Mouse (Mus musculus) megakaryocyte-erythroid progenitor cell, adult 5-6 weeks (primary cell): ENCODE results near the gene Cnrip1. TPM values are rescaled to one million over a fixed set of nuclear protein-coding genes. Genes with fewer than 3 reads are reported as not detected.
"Not testable (repeated sequence)": the region's sequence is repeated elsewhere in the genome, so short reads cannot be mapped to it uniquely, and the experiment has no call there.

Experiments
- ATAC-seq: replicated peaks from 2 replicates; pipeline ENCODE4 v1.8.0; 2016; ENCODE audit warnings: mild to moderate bottlenecking, inconsistent platforms; ENCODE audit not compliant: severe bottlenecking, poor library complexity, low FRiP score, low TSS enrichment
- total RNA-seq, 2 experiments: library from RNA; stranded (forward) in 1 of 2; stranded (reverse) in 1 of 2; fragments of 200-1000, 215-1000 nt in 1 of 2; fragments of >200 nt in 1 of 2; fragmentation: Nextera tagmentation in 1 of 2; gene quantifications; 2 replicates each; pipeline ENCODE4 v1.2.3; 2014 to 2017

The Cnrip1 gene
- total RNA-seq (2014; fragmentation: Nextera tagmentation) (0.70 and 0.92 TPM in 2 replicates), total RNA-seq (2017) (2.0 and 2.7 TPM in 2 replicates)

DNA sequence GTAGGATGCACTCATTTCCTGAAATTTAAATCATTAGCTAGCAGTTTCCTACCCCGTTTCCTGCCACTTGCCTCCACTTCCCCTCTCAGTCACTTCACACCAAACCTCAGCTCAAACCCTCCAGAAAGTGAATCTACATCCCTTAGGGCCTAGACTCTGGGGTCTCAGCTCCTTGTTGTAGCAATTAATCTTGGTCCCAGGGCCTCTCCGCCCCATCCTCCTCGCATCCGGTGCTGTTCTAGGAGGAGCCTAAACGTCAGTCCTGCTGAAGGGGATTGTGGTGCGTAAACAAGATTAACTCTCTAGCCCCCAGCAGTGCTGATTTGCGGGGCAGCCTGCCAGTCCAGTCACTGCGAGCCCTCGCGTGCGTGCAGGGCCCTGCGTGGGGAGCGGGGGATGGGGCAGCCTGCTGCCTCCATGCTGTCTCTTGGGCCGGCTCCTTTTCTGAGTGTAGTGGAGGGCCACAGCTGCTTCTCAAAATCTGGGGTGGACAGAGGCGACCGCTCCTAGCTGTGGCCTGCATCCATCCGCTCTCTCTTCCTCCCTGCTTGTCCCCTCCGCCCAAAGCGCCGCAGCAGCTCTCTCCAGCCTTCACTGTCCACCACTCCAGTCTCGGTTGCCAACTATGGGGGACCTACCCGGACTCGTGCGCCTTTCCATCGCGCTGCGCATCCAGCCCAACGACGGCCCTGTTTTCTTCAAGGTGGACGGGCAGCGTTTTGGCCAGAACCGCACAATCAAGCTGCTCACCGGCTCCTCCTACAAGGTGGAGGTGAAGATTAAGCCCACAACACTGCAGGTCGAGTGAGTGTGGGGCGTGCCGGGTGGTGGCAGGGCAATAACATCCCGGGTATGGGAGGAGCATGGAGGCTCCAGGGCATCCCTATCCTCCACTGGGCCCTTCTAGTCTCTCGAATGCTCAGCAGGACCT is at the start of gene Cnrip1, which contains the start of gene Plek:
Gene Cnrip1, plus strand, starts transcription at position 42 of the 931 bp plus-strand sequence.
Gene Plek, minus strand, starts transcription at position 837 of the 931 bp plus-strand sequence.
- peak; percentile 75 for ATAC-seq

DNA sequence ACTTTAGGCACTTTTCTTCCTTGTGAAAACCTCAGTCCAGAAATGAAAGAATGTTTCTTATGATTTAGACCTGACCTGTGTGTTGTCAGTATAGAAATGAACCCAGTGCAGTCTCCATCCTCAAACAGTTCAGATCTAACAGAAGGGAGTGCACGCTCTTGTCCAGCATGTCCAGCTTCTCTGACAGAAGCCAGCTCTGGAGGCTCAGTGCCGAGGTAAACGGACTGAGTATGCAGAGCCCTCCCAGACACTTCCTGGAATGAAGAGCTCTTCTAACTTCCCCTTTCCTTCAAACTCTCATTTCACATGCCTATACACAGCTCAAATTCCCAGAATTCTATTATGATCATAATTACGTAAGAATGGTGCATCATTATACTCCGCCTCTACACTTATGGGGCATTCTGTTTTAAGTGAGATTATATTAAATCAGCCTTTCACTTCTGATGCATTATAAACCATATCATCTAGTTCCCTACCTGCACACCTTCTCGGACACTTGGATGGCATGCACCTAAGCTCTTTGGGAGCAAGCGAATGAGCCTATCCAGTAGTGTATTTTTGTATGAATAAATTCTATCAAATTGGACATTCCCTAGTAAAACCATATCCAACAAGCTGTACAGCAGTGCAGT is 48.5 kb upstream of the Cnrip1 start:
- no peak for ATAC-seq

DNA sequence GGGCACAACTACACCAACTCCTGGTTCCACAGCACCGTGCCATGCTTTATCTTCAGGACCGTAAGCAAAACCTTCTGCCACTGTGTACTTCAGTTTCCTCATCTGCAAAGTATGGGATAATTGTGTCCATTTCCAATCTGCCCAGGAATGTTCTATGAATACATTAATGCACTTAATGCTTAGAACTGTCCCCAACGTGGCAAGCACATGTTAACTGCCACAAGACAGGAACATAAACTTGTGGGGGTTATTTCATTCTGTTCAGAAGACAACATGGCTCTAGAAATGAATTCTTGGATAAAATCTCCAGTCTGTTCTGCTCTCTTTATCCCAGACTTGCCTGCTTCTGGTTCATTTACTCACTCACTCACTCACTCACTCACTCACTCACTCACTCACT is 47.6 kb upstream of the Cnrip1 start:
- no peak for ATAC-seq

DNA sequence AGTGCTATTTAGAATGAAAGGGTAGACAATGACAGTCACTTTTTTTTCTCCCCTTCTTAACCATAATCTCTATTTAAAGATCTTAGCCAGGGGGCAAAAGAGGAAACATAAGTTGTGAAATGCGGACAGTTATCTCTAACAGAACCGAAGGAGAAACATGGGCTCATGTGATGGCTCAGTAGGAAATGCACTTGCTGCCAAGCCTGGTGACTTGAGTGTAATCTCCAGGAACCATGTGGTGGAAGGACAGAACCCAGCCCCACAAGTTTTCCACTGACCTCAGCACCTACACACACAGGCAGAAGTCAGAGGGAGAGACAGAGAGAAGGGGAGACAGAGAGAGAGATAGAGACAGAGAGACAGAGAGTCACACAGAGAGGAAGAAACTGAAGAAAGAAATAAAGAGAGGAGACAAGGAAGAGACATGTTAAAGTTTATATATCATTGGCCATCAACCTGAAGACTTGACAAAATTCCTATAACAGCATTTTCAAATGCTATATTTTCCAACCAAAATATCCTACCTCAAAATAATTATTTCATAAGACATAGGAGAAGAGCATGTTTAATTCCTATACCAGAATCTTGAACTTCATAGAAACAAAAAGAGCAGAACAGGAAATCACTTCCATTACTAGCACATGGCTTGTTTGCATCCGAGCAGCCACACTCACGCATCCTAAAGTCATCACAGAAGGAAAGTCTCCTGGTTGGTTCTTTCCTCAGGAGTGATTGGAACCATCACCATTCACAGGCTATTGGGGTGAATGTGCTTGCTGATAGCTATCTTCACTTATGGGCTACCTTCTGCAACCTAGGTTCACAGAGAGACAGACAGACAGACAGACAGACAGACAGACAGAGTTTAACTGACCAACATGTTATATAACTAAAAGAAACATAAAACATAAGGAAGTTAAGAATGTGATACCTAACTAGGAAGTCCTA is 46.2 kb upstream of the Cnrip1 start:
- peak; percentile 92 for ATAC-seq

DNA sequence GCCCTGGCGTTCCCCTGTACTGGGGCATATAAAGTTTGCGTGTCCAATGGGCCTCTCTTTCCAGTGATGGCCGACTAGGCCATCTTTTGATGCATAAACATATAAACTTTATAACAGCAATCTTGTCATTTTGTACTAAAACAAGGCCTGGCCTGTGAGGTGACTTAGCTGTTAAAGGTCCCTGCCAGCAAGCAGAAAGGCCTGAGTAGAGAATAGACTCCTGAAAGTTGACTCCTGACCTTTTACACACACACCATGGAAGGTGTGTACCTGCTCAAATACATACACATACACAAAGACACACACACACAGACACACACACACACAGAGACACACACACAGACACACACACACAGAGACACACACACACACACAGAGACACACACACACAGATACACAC is 44.9 kb upstream of the Cnrip1 start:
- ATAC-seq: not testable (repeated sequence)

DNA sequence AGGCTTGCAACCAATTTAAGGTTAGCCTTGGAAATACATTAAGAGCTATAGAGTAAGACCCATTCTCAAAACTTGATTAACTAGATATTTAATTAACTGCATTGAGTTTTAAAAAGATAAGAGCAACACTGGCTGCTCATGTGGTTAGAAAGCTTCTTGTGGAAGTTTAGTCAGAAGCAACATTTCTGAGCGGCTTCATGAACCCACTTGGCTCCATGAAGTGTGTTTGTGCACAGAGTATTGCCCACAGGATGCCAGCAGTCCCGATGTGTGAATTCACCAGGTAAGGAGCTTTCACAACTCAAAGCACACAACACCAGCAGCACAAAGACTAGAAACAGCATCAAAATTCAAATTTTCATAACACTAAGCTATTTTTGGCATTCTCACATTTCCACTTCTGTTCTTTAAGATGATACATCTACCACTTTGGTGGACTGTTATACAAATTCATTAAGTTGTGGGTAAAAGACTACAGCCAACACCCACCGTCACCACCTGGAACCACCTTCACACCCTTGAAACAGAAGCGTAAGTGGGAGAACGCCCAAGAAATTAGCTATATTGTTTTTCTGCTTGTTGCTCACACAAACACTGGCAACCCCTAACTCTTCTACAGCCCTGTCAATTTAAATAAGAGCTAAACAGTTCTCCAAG is 43.7 kb upstream of the Cnrip1 start:
- no peak for ATAC-seq

DNA sequence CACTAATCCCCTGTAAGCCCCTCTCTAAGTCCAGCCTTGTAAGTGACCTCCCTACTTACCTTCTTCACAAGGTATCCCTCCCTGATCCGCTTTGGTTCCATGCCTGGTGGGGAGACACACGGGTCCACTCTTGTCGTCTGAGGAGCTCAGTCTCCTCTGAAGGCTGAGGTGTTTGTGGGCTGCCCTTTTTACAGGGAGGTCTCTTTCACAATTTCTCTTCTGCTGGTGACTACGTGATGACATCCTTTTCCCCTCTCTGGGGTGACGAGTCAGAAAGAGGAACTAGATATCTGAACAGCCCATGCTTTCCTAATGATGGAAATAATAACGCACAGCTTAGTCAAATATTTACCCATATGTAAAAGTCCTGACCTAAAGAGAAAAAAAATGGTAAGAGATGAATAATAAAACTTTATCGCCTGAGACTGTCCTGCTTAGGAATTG is 42.9 kb upstream of the Cnrip1 start:
- no peak for ATAC-seq

DNA sequence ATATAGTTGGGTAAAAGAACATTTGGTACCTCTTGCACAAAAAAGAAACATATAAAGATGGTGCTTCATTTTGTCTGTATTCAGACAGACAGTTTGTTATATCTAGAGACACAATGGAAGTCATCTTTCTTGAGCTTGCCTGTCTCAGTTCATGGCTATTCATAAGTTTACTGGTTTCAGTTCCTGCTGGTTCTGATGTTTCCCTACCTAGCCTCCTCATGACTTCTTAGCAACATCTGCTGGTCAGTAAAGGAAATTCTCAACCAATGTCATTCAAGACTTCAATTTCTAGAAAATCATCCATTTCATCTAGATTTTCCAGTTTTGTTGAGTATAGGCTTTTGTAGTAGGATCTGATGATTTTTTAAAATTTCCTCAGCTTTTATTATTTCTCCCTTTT is 38.4 kb upstream of the Cnrip1 start:
- no peak for ATAC-seq

DNA sequence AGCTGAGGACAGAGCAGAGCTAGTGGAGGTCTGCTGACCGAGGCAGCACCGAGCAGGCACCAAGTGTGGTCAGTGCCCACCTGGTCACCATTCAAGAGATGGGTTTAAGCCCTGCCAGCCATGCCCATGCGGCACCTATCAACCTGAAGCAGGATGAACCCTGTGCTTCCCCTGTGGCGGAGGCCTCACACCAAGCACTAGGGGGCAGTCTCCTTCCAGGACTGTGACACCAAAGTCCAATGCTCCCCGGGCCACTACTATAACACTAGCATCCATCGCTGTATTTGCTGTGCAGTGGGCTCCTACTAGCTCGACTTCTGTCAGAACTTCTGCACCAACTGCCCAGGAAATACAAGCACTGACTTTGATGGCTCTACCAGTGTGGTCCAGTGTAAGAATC is 32.1 kb upstream of the Cnrip1 start:
- ATAC-seq: peak; percentile 49; the same call in 1 of the 2 replicates

DNA sequence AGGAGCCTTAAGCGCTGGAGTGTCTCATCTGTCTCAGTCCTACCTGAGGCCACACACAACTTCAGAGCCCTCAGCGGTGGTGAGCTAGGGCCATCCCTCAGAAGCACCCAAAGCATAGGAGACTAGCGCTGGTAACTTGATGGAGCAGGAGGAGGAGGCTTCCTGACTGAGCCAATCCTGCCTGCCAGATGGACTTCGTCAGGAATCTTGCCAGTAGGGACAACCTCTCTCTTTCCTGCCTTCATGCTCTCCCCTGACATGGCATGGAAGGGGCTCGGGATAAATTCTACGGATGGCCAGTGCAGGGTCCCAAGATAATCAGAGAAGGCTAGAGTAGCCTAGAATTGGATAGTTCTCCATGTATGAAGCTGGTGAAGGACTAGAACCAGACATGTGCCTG is 28.2 kb upstream of the Cnrip1 start:
- ATAC-seq: no peak

DNA sequence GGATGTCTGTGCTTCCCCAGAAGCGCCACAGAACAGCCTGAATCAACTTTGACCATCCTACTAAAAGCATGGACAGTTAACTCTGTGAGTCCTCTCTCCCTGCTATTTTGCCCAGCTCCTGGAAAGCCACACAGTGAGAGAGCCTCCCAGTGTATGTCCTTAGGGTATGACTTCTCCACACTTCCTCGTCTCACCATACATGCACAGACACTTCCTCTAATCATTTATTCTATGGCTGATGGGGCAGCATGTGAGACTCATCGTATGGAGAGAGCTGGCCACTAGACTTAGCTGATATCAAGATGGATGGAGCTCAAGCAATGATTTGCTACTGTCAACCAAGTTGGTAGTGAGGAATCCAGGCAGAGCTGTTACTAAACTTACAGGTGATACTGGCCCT is 27.4 kb upstream of the Cnrip1 start:
- no peak for ATAC-seq

DNA sequence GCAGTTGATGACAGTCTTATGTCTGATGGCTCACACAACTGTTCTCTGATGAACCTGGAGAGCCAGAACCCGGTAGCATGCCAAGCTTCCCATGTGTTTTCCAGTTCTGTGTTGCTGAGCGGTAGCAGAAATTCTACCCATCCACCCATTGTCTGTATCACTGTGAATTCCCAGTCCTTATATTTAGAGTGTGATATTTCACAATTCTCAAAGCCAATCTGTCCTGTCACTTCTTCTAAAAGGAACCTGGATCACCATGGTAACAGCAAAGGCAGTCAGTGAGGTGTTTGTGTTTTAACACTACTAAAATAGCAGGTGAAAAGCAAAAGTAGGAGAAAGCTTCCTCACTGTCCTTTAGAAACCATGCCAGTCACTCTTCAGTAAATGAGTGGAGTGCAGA is 5.6 kb upstream of the Cnrip1 start:
- no peak for ATAC-seq

DNA sequence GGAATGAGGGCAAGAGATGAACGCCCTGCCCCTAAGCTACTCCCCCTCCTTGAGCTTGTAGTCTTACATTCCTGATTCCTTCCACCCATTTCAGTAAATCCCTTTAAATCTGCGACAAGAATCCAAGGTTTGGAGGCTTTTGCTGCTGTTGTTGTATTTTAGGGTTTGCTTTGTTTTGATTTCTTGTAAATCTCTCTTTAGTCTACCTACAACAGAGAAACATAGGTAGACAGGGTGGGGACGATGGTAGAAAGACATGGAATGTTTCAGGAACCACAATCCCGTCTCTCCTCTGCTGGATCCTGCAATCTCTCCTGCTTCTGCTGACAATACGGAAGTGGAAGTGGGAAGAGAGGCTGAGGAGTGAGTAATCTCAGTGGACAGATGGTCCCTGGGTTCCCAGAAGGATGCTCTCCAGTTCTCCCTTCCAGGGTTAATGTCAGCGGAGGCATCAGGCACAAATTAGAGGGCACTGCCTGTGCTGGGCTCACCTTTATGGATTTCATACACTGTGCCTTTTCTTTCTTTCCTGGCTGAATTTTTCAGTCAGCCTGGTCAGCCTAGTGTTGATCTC is 1.2 kb downstream of the Cnrip1 start:
- ATAC-seq: no peak

DNA sequence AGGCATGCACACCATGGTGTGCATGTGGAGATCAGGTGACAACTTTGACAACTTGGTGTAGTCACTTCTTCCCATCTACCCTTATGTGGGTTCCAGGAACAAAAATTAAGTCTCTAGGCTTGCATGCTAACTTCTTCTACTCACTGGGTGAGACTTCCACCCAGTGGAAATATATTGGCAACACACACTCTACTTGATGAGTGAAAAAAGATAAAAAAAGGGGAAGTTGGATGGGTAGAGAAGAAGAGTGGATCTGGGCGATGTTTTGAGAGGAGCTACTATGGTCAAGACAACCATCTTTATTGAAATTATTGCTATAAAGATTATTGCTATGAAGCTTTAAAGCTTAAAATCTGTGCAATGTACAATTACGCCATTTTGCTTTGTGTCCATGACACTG is 18.0 kb downstream of the Cnrip1 start:
- peak; percentile 65; the same call in 1 of the 2 replicates for ATAC-seq

DNA sequence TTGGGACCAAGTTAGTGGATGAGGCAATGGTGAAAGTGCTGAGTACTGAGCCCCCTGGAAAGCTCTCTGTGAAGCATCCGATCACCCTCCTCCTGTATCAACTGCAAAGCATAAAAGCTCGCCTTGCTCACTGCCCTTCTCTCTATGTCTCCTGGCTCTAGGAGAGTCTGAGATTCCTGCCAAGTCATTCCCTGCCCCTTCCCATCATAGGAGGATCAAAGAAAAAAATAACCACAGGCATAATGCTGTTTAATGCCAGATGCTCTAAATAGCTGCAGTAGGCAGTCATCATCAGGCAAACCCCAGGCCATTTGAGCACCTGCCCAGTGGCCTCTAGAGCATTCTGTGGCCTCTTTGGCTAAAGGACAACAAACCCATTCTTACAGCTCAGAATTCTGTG is 24.3 kb downstream of the Cnrip1 start:
- ATAC-seq: no peak

DNA sequence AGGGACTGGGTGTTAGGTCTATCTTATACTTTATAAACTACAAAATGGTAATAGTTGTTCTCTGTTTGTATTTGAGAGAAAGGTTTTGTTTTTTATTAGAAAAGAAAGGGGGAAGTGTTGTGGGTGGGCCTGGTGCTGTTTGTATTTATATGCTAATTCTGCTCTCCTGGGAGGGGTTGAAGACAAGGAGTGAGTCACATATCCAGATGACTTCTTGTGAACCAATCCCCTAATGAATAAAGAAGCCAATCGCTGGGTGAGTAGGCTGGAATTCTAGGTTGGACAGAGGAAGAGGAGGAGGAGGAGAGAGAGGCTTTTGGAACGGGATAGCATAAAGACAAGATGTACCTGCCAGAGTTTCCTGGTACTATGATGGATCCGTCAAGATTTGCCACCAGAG is 30.7 kb downstream of the Cnrip1 start:
- ATAC-seq: no peak

DNA sequence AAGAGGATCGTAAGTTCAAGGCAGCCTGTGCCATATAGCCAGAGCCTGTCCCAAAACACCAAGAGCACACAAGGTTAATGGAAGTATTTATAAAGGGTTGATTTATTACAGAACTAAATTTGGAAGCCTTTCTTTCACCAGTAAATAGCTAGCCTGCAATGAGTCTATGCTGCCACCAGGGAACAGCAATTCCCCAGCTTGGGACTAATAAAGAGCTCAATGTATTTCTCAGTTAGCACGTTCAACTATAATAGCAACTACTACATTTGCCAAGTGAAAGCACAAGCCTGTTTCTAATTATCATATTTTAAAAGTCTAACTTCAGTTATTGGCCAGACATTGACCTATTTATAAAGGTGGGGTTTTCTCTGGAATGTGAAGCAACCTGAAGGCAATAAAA is 31.6 kb downstream of the Cnrip1 start:
- peak; percentile 89 for ATAC-seq

DNA sequence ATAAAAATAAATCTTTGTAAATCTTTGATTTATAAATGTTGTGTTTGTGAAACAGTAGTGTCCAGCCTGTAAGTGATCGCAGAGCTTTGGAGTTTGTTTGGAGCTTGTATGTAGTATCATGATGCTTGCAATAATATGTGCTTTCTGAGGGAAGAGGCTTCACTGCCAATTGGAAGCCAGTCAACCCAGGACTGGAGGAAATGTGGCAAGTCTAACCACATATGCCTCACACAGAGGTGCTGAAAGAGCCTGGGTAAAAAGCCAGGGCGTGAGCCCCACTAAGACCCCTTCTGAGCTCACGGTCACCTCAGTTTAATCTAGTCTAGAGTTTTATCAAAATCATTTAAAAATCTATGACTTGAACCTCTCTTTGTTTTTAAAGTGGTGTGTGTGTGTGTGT is 32.1 kb downstream of the Cnrip1 start:
- ATAC-seq: no peak

DNA sequence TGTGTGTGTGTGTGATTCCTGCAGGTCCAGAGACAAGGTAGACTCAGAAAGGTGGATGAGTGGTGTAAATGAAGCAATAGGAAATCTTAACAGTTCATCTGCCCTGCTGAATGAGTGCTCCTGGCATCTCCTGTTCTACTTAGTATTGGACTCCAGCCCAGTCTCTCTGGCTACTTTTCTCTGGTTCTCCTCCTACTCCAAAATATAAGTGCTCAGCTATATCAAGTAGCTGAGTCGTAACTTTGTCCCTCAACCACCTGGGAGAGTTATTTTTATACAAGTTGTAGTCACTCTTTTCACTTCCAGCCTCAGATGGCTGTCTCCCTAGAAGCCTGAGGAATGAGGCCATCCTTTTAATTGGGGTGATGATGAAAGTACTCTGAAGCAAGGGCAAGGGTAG is 32.5 kb downstream of the Cnrip1 start:
- ATAC-seq: no peak
